Mouse (Mus musculus) liver, embryonic 12.5 days (tissue): Measurements from ENCODE around the gene Prdm16. TPM values are rescaled to one million over a fixed set of nuclear protein-coding genes. Genes with fewer than 3 reads are reported as not detected.

Experiments
- ATAC-seq: fragments of 200-750 bp; cut with Nextera tagmentation; 2 replicates; pipeline ENCODE4 v1.8.0; 2017; ENCODE audit warnings: moderate number of reproducible peaks, mild to moderate bottlenecking, moderate library complexity
- H3K27ac ChIP-seq: fragments of 300-500 bp; sonication (generic); 2 replicates; pipeline ENCODE4 v1.5.1; 2016; ENCODE audit warnings: mild to moderate bottlenecking
- H3K27me3 ChIP-seq: fragments of 300-500 bp; sonication (generic); replicated peaks from 2 replicates; pipeline ENCODE4 v1.6.1; 2016; ENCODE audit warnings: mild to moderate bottlenecking, moderate library complexity
- H3K36me3 ChIP-seq: fragments of 300-500 bp; sonication (generic); 2 replicates; pipeline ENCODE4 v1.6.1; 2016; ENCODE audit warnings: mild to moderate bottlenecking, moderate library complexity
- H3K4me1 ChIP-seq: fragments of 300-500 bp; sonication (generic); 2 replicates; pipeline ENCODE4 v1.6.1; 2016
- H3K4me2 ChIP-seq: fragments of 300-500 bp; sonication (generic); 2 replicates; pipeline ENCODE4 v1.6.1; 2016; ENCODE audit warnings: mild to moderate bottlenecking, moderate library complexity
- H3K4me3 ChIP-seq: fragments of 300-500 bp; sonication (generic); 2 replicates; pipeline ENCODE4 v1.5.1; 2016; ENCODE audit warnings: mild to moderate bottlenecking, moderate library complexity
- H3K9ac ChIP-seq: fragments of 300-500 bp; sonication (generic); 2 replicates; pipeline ENCODE4 v1.6.1; 2016; ENCODE audit warnings: mild to moderate bottlenecking, moderate library complexity
- H3K9me3 ChIP-seq: fragments of 300-500 bp; sonication (generic); replicated peaks from 2 replicates; pipeline ENCODE4 v1.6.1; 2016; ENCODE audit warnings: mild to moderate bottlenecking, moderate library complexity
- WGBS: fragments of 180-500 bp; shearing (Covaris S2); methylation state at CpG from one replicate; pipeline ENCODE4 v1.1.7; 2016; ENCODE audit not compliant: insufficient replicate concordance; 5-methylcytosine and 5-hydroxymethylcytosine counted together
- polyA plus RNA-seq: library from polyadenylated mRNA; unstranded; fragments of >200 nt; fragmentation: Nextera tagmentation; extraction: Ambion mirVana; gene quantifications from 2 replicates; pipeline ENCODE4 v1.2.1, GENCODE M21; 2016

The Prdm16 gene
- polyA plus RNA-seq, 1 experiment from 2014 or later = 2.4 TPM

DNA sequence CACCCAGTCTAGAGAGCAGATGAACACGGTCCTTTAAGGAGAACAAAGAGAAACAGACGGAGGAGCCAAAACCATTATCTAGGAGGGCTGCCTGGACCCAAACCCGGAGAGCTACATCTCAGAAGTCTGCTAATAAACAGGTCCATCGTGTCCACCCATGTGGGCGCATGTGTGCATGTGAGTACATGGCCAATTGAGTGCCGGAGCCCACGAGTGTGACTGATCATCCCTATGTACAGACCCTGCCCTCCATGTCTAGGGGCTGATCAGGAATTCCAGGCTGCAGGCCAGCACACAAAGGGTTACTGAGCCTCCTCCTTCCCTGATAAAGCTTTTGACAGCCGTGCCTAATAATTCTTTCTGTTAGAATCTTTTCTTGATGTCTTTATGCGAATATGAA lies 136.0 kb downstream of the Prdm16 start:
- WGBS = 70% methylated on average over 9 of the region's 9 CpGs
- ATAC-seq = no peak
- peaks cover 58% of the 10 kb centered on the region for H3K27me3 ChIP-seq
- no peak overlapping the region for H3K9ac ChIP-seq
- H3K4me1 ChIP-seq = peaks cover 37% of the 10 kb centered on the region
- no peak overlapping the region for H3K4me3 ChIP-seq
- no peaks in the 10 kb centered on the region for H3K36me3 ChIP-seq
- H3K4me2 ChIP-seq = no peak overlapping the region
- H3K9me3 ChIP-seq = no peaks in the 10 kb centered on the region
- H3K27ac ChIP-seq = no peak overlapping the region

- Histone ChIP-seq H3K4me3 (no peak overlapping the region), H3K9ac (no peak overlapping the region), H3K27ac (0 out of 2 replicates have a peak overlapping the region, but pooled peaks have one; percentile 4), H3K36me3 (no peaks in the 10 kb centered on the region), H3K9me3 (no peaks in the 10 kb centered on the region), H3K4me2 (peak overlapping the region; percentile 37), H3K27me3 (peaks cover 56% of the 10 kb centered on the region), H3K4me1 (peaks cover 37% of the 10 kb centered on the region)
- WGBS = 48% methylated on average over 29 of the region's 29 CpGs
- no peak for ATAC-seq
Observed at GRCm38 (mm10) chr4:154499701-154500523, 136.8 kb downstream of the Prdm16 start.

- Histone ChIP-seq H3K27me3 (peaks cover 47% of the 10 kb centered on the region), H3K4me2 (no peak overlapping the region), H3K9me3 (no peaks in the 10 kb centered on the region), H3K36me3 (no peaks in the 10 kb centered on the region), H3K4me1 (peaks cover 36% of the 10 kb centered on the region), H3K27ac (no peak overlapping the region), H3K9ac (no peak overlapping the region), H3K4me3 (no peak overlapping the region)
- ATAC-seq = no peak
- 67% methylated on average over 4 of the region's 4 CpGs for WGBS
Observed at GRCm38 (mm10) chr4:154497423-154498175, 139.1 kb downstream of the Prdm16 start.

DNA sequence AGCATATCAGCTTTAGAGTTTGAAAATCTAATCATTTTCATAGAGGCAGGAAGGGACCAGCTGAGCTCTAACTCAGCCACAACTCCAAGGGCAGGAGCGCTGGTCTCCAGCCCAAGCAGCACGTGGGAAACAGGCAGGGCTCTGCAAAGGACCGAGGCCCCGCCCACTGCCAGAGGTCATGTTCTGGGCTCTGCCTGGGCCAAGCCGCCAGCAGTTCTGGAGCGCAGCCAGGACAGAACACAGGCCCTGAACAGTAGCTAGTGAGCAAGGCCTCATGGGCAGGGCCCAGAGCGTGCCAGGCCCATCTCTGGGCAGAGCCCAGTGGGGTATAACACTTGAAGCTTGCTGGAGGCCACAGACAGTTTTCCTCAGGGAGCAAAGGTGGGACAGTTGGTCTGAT lies 139.7 kb downstream of the Prdm16 start:
- Histone ChIP-seq H3K4me3 (no peak overlapping the region), H3K9ac (no peak overlapping the region), H3K36me3 (no peaks in the 10 kb centered on the region), H3K27ac (no peak overlapping the region), H3K4me1 (peaks cover 32% of the 10 kb centered on the region; the same call in 1 of the 2 replicates), H3K9me3 (no peaks in the 10 kb centered on the region), H3K27me3 (peaks cover 42% of the 10 kb centered on the region), H3K4me2 (no peak overlapping the region)
- ATAC-seq = peak; percentile 66
- 19% methylated on average over 7 of the region's 7 CpGs for WGBS

- 57% methylated on average over 5 of the region's 5 CpGs for WGBS
- H3K4me2 ChIP-seq = no peak overlapping the region
- no peak overlapping the region for H3K9ac ChIP-seq
- ATAC-seq = no peak
- no peaks in the 10 kb centered on the region for H3K9me3 ChIP-seq
- no peak overlapping the region for H3K27ac ChIP-seq
- H3K36me3 ChIP-seq = no peaks in the 10 kb centered on the region
- H3K4me3 ChIP-seq = no peak overlapping the region
- peaks cover 38% of the 10 kb centered on the region for H3K27me3 ChIP-seq
- H3K4me1 ChIP-seq = peaks cover 32% of the 10 kb centered on the region; the same call in 1 of the 2 replicates
Observed at GRCm38 (mm10) chr4:154496522-154496921, 140.2 kb downstream of the Prdm16 start.

DNA sequence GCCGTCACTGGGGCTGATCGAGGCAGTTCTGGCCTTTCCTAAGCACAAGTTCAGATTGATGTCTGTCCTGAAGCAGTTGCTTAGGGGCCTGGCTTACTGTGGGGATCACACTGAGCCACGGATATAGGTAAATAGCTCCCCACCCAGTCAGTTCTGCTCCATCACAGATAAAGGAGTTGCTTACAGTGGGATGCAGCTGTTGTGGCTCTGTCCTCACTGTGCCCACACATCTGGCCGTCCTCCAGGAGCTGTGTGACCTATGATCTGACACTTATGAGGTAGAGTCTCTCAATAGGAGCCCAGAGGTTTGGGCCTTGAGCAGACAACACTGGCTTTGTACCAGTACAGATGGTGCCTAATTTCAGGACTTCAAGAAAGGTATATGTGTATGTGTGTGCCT lies 142.7 kb downstream of the Prdm16 start:
- Histone ChIP-seq H3K9ac (no peak overlapping the region), H3K9me3 (no peaks in the 10 kb centered on the region), H3K4me1 (peaks cover 18% of the 10 kb centered on the region; the same call in 1 of the 2 replicates), H3K4me2 (no peak overlapping the region), H3K27me3 (peaks cover 17% of the 10 kb centered on the region; the same call in 1 of the 2 replicates), H3K36me3 (no peaks in the 10 kb centered on the region), H3K27ac (no peak overlapping the region), H3K4me3 (no peak overlapping the region)
- no peak for ATAC-seq
- 44% methylated on average over 4 of the region's 4 CpGs for WGBS

GRCm38 (mm10) chr4:154492714-154493121 lies 144.0 kb downstream of the Prdm16 start:
- no peak overlapping the region for H3K4me2 ChIP-seq
- no peaks in the 10 kb centered on the region for H3K36me3 ChIP-seq
- no peak overlapping the region for H3K27ac ChIP-seq
- H3K4me3 ChIP-seq = no peak overlapping the region
- H3K27me3 ChIP-seq = 0 out of 2 replicates have a peak, but pooled peaks cover 10% of the 10 kb centered on the region
- no peaks in the 10 kb centered on the region for H3K9me3 ChIP-seq
- 79% methylated on average over 11 of the region's 11 CpGs for WGBS
- H3K9ac ChIP-seq = no peak overlapping the region
- peaks cover 11% of the 10 kb centered on the region; the same call in 1 of the 2 replicates for H3K4me1 ChIP-seq
- ATAC-seq = no peak

GRCm38 (mm10) chr4:154492268-154492667 lies 144.4 kb downstream of the Prdm16 start:
- Histone ChIP-seq H3K9ac (no peak overlapping the region), H3K27ac (no peak overlapping the region), H3K27me3 (0 out of 2 replicates have a peak, but pooled peaks cover 9% of the 10 kb centered on the region), H3K36me3 (no peaks in the 10 kb centered on the region), H3K4me3 (no peak overlapping the region), H3K9me3 (no peaks in the 10 kb centered on the region), H3K4me1 (peaks cover 6% of the 10 kb centered on the region; the same call in 1 of the 2 replicates), H3K4me2 (no peak overlapping the region)
- 56% methylated on average over 7 of the region's 7 CpGs for WGBS
- ATAC-seq = no peak

DNA sequence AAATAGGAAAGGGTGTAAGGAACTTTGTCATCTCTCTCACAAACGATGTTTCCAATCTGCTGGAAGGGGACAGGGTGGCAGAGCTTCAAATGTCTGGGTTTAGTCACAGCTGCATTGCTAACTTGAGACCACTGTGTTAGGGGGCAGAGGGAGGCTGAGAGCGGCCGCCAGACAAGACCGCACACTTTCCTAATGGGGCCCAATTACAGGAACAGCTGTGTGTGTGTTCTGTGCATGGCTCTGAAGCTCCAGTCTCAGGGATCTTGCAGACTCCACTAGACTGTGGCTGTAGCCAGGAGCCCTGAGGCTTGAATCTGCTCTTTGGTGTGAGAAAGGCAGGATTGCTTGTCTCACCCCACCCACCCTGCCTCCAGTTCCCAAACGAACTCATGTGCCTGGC lies 148.6 kb downstream of the Prdm16 start:
- Histone ChIP-seq H3K4me3 (no peak overlapping the region), H3K4me2 (no peak overlapping the region), H3K27me3 (peaks cover 13% of the 10 kb centered on the region; the same call in 1 of the 2 replicates), H3K36me3 (no peaks in the 10 kb centered on the region), H3K4me1 (no peaks in the 10 kb centered on the region), H3K27ac (no peak overlapping the region), H3K9ac (no peak overlapping the region), H3K9me3 (no peaks in the 10 kb centered on the region)
- ATAC-seq = no peak
- WGBS = 55% methylated on average over 5 of the region's 5 CpGs

DNA sequence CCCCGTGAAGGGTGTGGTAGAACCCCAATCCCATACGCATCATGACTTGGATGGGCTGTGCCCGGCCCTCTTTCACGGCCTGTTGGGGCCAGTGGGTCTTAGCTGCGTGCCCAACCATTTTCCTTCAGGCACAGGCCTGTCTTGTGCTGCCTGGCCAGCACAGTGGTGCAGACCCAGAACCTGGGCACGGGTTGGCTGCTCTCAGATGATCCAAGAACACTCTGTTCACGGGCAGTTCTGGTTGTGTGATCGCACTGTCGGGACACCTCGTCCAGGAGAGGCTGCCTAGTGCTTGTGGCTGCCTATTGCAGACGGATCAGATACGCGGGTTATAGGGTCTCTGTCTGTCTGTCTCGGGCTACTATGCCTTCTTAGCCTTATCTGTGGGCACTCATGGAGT lies 154.0 kb downstream of the Prdm16 start:
- no peak overlapping the region for H3K9ac ChIP-seq
- ATAC-seq = no peak
- H3K4me1 ChIP-seq = no peaks in the 10 kb centered on the region
- H3K9me3 ChIP-seq = no peaks in the 10 kb centered on the region
- no peak overlapping the region for H3K4me2 ChIP-seq
- H3K27ac ChIP-seq = no peak overlapping the region
- WGBS = 67% methylated on average over 14 of the region's 14 CpGs
- H3K36me3 ChIP-seq = no peaks in the 10 kb centered on the region
- no peak overlapping the region for H3K4me3 ChIP-seq
- H3K27me3 ChIP-seq = peaks cover 27% of the 10 kb centered on the region

DNA sequence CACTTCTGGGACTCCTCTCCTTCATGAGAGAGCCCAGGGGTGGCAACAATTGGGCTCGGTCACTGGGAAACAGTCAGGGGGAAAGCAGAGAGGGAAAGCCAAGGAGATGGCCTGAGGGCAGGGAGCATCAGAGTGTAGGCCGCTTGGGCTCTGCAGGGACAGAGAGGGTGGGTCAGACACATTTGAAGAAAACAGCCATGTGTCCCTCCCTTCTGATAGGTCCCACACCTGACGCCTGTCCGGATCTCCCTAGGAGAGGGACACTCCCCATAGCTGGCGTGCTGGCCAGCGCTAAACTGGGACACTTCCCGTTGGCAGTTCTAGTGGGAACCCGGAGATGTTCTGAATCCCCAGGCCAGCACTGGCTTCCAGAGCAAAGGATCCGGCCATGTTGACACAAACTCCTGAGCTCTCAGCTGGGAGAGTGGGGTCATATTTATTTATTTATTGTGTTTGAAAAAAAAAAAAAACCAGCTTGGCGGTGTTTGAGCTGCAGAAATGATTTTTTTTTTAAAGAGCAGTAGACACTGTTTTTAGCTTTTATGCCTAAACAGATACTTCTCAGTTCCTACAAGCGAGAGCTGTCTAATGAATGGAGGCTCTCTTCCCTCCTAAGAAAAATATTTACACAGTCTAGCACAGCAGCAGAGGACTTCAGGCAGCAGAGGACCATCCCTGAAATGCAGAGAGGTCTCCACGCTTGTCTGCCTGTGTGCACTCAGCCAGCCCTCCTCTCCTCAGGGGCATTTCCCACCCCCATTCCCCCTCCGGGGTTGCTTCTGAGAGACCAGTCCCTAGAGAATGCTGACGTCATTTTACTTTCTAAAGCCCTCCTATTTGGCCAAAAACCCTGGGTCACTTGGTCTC lies 154.7 kb downstream of the Prdm16 start:
- no peak overlapping the region for H3K4me3 ChIP-seq
- no peak overlapping the region for H3K27ac ChIP-seq
- 0 out of 2 replicates have a peak, but pooled peaks have one; percentile 22 for ATAC-seq
- no peak overlapping the region for H3K9ac ChIP-seq
- H3K4me1 ChIP-seq = no peaks in the 10 kb centered on the region
- whole genome bisulfite sequencing = 41% methylated on average over 14 of the region's 14 CpGs
- no peak overlapping the region for H3K4me2 ChIP-seq
- H3K9me3 ChIP-seq = no peaks in the 10 kb centered on the region
- H3K27me3 ChIP-seq = peaks cover 27% of the 10 kb centered on the region
- H3K36me3 ChIP-seq = no peaks in the 10 kb centered on the region
